Mouse (Mus musculus) ovary, postnatal 10 days (tissue): Measurements from ENCODE around the gene Olfr366.
"Not testable (repeated sequence)": the region's sequence is repeated elsewhere in the genome, so short reads cannot be mapped to it uniquely, and the experiment has no call there.

Experiments
- DNase-seq: peaks from one replicate; pipeline ENCODE4 v3.0.0; 2022; ENCODE audit warnings: low spot score

The Olfr366 gene

DNA sequence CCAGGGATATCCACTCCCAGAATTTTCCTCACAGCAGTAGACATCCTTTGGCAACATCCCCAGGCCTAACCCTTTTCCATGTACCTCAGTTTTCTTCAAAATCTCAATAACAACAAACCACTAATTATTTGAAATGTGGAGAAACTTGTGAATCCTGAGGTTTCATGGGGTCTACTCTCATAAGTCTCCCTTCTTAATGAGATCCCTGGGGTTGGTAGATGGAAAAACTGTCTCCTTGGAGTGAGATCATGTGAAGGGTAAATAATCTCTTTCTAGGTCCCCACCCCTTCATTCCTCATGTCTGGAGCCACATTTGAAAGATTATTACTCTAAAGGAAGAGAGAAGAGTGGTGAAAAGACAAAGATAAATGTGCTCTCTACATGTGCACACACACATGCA lies at the start of gene Olfr366:
Gene Olfr366, plus strand, starts transcription at position 301 of the 400 bp plus-strand sequence.
- no peak for DNase-seq

DNA sequence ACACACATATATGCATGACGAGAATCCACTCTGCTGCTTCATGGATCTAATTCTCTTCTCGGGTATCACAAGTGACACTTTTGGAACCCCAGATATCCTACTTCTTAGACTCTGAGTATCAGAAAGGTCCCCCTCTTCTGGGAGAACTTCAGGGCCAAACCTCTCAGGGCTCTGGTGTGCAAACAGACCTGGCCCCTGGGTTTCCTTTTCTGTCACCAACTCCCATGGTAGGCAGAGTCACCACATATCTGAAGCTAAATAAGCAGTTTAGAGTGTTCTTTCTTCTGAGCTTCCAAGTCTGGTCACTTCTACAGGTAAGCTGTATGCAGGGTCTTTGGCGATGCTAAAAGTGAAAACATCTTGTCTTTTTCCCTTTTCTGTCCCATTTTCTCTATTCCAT lies 23.5 kb upstream of the Olfr366 start, which contains the start of gene Olfr365:
Gene Olfr365, plus strand, starts transcription at position 301 of the 400 bp plus-strand sequence.
- DNase-seq, result no peak

DNA sequence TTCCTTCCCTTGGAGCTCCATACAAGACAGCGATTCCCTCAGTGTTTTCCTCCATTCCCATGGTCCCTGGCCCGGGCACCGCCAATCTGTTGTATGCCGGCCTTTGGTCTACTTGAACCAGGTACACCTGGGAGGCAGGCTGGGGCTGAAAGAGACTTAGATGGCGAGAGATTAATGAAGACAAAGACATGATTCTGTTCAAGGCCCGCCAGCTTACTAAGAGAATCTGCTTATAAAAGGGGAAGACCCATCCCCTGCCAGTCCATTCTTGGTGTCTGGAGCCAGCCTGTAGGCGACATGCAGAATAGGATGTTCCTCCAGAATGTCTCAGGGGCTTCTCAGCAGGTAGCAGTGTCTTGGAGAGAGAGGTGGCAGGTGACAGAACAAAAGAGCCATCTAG lies 50.4 kb downstream of the Olfr366 start:
- not testable (repeated sequence) for DNase-seq
